Mouse (Mus musculus) B cell, adult (primary cell): ENCODE measurements around the gene Usp3. TPM values are rescaled to one million over a fixed set of nuclear protein-coding genes. Genes with fewer than 3 reads are reported as not detected.

Source experiments
- total RNA-seq: library from RNA; stranded (reverse); gene quantifications from 4 replicates; pipeline ENCODE4 v1.2.4, GENCODE M21; 2023; ENCODE audit not compliant: inconsistent age

The Usp3 gene
- total RNA-seq, result 93.0 to 109 TPM (median 101 TPM) in 4 replicates

GRCm38 (mm10) chr9:66592708-66593612, at the start of gene Usp3:
Gene Usp3, minus strand, starts transcription at chr9:66593142.

GRCm38 (mm10) chr9:66514256-66514770, 78.6 kb downstream of the Usp3 start, which contains the start of gene Fbxl22:
Gene Fbxl22, minus strand, starts transcription at chr9:66514593.

Other genes with a start within 250 kb of the Usp3 start
- gene Herc1, start 242.7 kb downstream of the Usp3 start, total RNA-seq, result 96.4 to 106 TPM (median 99.5 TPM) in 4 replicates
- 3.4 to 4.3 TPM (median 4.1 TPM) in 4 replicates for gene Fbxl22, start 78.5 kb downstream of the Usp3 start, total RNA-seq
- 0.22 to 0.72 TPM (median 0.35 TPM) in 3 of 4 replicates, not detected in the other for gene Car12, start 120.5 kb upstream of the Usp3 start, total RNA-seq
- gene Aph1b, start 202.3 kb upstream of the Usp3 start, total RNA-seq, result 1.2 to 2.1 TPM (median 1.5 TPM) in 4 replicates
- gene Gm10647, start 203.9 kb upstream of the Usp3 start, total RNA-seq, result 0.24 TPM in 1 of 4 replicates, not detected in the others
- 0.55 to 2.1 TPM (median 0.59 TPM) in 4 replicates for gene Aph1c, start 241.6 kb upstream of the Usp3 start, total RNA-seq